Mouse (Mus musculus): Measurements from ENCODE around the gene Bbof1. TPM values are rescaled to one million over a fixed set of nuclear protein-coding genes. Genes with fewer than 3 reads are reported as not detected.

Gene Bbof1
- polyA plus RNA-seq, 1 experiment = 4.3 TPM

DNA sequence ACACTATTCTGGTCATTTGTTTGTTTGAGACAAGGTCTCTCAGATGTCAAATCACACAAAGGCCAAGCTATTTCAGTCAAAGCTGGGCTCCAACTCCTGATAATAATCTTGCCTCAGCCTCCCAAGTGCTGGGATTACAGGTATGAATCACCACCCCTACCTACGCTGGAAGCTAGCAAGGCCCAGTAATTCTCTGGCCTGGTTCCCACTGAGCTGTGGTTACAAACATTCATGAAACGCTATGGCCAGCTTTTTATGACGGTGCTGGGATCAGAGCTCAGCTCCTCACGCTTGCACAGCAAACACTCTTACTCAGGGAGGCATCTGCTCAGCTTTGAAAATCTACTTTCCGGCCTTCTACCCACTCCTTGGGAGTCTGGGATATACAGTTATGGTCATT, 15.0 kb upstream of the Bbof1 start:
- DNase-seq = no peak

DNA sequence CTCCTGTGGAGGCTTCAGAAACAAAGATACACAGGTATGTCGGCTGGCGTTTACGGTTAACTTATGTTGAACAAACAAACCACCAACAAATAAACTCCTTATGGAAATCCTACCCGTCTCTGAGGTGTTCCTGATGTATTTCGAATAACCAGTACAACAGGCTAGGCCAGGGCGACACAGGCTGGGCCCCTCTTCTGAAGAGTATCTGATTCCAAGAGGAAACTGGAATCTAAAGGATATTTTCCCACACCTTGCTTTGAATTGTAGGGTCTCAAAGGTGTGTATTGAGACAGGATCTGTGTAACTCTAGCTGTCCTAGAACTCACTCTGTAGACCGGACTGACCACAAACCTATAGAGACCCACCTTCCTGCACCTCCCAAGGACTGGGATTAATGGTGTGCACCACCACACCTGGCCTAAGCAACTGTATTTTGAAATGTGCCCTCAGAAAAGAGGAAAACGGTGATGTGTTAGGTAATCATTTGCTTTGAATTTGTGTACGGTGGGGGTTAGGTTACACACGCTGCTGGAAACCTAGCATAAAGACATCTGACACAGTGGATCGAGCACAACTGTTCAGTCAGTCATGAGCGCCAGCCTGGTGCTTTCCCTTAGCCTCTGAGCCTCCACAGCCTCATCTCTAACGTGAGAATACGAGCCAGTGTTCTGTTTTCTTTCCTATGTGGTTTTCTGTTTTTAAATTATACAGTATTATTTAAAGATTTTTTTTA, 11.8 kb upstream of the Bbof1 start:
- Histone ChIP-seq H3K27me3 (ENCODE audit: control insufficient read depth, insufficient read depth, low read length) (no peaks in the 10 kb centered on the region), H3K27ac (ENCODE audit: insufficient read depth, low read length) (no peak overlapping the region), H3K4me3 (replicated peaks; ENCODE audit: insufficient read depth, low read depth, low read length) (no peak overlapping the region), H3K4me1 (ENCODE audit: control insufficient read depth, insufficient read depth, low read length) (no peaks in the 10 kb centered on the region)
- DNase-seq = no peak
- WGBS = 90% methylated on average over 14 of the region's 14 CpGs
- TF ChIP-seq CTCF (IDR thresholded peaks at IDR 0.05; ENCODE audit: borderline replicate concordance, insufficient read depth, low read depth, low read length) = no peak
- TF ChIP-seq POLR2A (IDR thresholded peaks at IDR 0.05; ENCODE audit: borderline replicate concordance, insufficient read depth, low read length) = no peak

More for the DNA sequence above, 15.0 kb upstream of the Bbof1 start:
- WGBS = 92% methylated on average over 5 of the region's 5 CpGs
- no peak overlapping the region for H3K27ac ChIP-seq (ENCODE audit: insufficient read depth, low read length)
- H3K27me3 ChIP-seq (ENCODE audit: control insufficient read depth, insufficient read depth, low read length) = no peaks in the 10 kb centered on the region
- TF ChIP-seq CTCF (IDR thresholded peaks at IDR 0.05; ENCODE audit: borderline replicate concordance, insufficient read depth, low read depth, low read length) (no peak), POLR2A (IDR thresholded peaks at IDR 0.05; ENCODE audit: borderline replicate concordance, insufficient read depth, low read length) (no peak)
- no peaks in the 10 kb centered on the region for H3K4me1 ChIP-seq (ENCODE audit: control insufficient read depth, insufficient read depth, low read length)
- H3K4me3 ChIP-seq (replicated peaks; ENCODE audit: insufficient read depth, low read depth, low read length) = no peak overlapping the region

DNA sequence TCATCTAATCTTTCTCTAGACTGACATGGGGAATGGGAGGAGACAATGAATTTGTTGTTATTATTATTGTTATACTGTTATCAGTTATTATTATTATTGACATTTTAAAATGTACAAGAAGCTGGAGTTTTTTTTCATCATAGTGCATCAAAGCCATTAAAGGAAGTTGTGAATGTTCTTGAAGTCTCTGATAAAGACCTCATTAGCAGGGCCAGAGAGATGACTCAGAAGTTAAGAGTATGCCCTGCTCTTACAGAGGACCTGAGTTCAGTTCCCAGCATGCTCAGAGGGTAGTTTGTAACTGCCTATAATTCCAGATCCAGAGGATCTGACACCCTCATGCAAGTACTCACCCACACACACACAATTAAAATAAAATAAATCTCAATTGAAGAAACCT, 11.2 kb upstream of the Bbof1 start:
- Histone ChIP-seq H3K4me3 (replicated peaks; ENCODE audit: insufficient read depth, low read depth, low read length) (no peak overlapping the region), H3K4me1 (ENCODE audit: control insufficient read depth, insufficient read depth, low read length) (no peaks in the 10 kb centered on the region), H3K27me3 (ENCODE audit: control insufficient read depth, insufficient read depth, low read length) (no peaks in the 10 kb centered on the region), H3K27ac (ENCODE audit: insufficient read depth, low read length) (no peak overlapping the region)
- TF ChIP-seq CTCF (IDR thresholded peaks at IDR 0.05; ENCODE audit: borderline replicate concordance, insufficient read depth, low read depth, low read length) (no peak), POLR2A (IDR thresholded peaks at IDR 0.05; ENCODE audit: borderline replicate concordance, insufficient read depth, low read length) (no peak)
- DNase-seq = no peak

DNA sequence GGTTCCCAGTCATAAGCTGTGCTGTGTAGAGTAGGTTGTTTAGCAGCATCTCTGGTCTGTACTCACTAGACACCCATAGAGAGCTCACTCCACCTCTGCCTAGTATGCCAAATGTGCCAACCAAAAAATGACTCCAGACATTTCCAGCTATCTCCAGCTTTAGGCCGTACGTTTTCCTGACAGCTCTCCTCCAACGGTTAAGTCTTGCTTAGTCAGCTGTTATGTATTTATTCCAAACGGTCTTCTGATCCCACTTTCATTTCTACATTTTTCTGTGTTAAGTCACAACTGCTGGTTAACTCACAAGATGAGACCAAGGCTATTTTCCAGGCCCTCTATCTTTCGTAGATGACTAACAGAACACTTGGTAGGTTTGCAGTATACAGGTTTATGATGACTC, 10.2 kb upstream of the Bbof1 start:
- Histone ChIP-seq H3K27me3 (ENCODE audit: control insufficient read depth, insufficient read depth, low read length) (no peaks in the 10 kb centered on the region), H3K4me3 (replicated peaks; ENCODE audit: insufficient read depth, low read depth, low read length) (no peak overlapping the region), H3K4me1 (ENCODE audit: control insufficient read depth, insufficient read depth, low read length) (no peaks in the 10 kb centered on the region), H3K27ac (ENCODE audit: insufficient read depth, low read length) (no peak overlapping the region)
- no peak for TF ChIP-seq POLR2A (IDR thresholded peaks at IDR 0.05; ENCODE audit: borderline replicate concordance, insufficient read depth, low read length)
- no peak for TF ChIP-seq CTCF (IDR thresholded peaks at IDR 0.05; ENCODE audit: borderline replicate concordance, insufficient read depth, low read depth, low read length)
- DNase-seq = no peak
- 88% methylated on average over 5 of the region's 5 CpGs for WGBS

DNA sequence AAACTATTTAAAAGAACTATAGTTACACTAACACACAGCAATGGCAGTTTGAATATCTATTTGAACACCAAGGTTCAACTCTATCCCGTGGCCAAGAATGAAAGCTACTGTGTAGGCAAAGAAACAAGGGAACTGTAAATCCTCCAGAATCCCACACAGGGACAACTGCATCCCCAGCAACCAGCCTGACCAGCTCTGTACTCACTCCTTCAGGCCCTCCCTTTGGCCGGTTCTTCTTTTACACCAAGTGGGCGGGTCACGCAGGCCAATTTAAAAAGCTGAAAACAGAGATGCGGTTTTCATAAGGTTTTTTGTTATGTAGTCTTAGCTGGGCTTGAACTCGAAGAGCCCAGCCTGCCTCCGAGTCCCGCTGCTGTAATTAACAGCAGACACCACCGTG, 9.7 kb upstream of the Bbof1 start:
- 86% methylated on average over 9 of the region's 9 CpGs for WGBS
- Histone ChIP-seq H3K27me3 (ENCODE audit: control insufficient read depth, insufficient read depth, low read length) (no peaks in the 10 kb centered on the region), H3K4me1 (ENCODE audit: control insufficient read depth, insufficient read depth, low read length) (no peaks in the 10 kb centered on the region), H3K27ac (ENCODE audit: insufficient read depth, low read length) (no peak overlapping the region), H3K4me3 (replicated peaks; ENCODE audit: insufficient read depth, low read depth, low read length) (no peak overlapping the region)
- DNase-seq = no peak
- TF ChIP-seq CTCF (IDR thresholded peaks at IDR 0.05; ENCODE audit: borderline replicate concordance, insufficient read depth, low read depth, low read length) = no peak
- TF ChIP-seq POLR2A (IDR thresholded peaks at IDR 0.05; ENCODE audit: borderline replicate concordance, insufficient read depth, low read length) = no peak

DNA sequence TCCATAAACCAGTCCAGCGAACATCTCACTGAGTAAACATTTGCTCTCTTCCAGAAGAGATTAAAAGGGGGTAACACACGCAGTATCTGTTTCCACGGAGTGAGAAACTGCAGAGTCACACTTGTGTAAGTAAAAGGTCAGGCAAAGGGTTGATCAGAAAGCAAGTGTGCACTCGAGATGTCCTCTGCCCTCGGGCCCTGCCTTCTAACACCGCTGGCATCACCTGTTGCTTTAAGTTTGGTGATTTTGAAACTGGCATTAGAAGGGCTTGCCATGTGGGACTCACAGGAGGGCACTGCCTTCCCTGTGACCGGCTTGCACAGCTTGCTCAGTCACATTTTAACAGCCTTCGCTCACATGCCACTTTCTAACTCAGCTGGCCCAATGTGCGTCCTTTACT, 9.2 kb upstream of the Bbof1 start:
- Histone ChIP-seq H3K27ac (ENCODE audit: insufficient read depth, low read length) (no peak overlapping the region), H3K4me1 (ENCODE audit: control insufficient read depth, insufficient read depth, low read length) (no peaks in the 10 kb centered on the region), H3K4me3 (replicated peaks; ENCODE audit: insufficient read depth, low read depth, low read length) (no peak overlapping the region), H3K27me3 (ENCODE audit: control insufficient read depth, insufficient read depth, low read length) (no peaks in the 10 kb centered on the region)
- DNase-seq = no peak
- 81% methylated on average over 9 of the region's 9 CpGs for WGBS
- TF ChIP-seq POLR2A (IDR thresholded peaks at IDR 0.05; ENCODE audit: borderline replicate concordance, insufficient read depth, low read length) (no peak), CTCF (IDR thresholded peaks at IDR 0.05; ENCODE audit: borderline replicate concordance, insufficient read depth, low read depth, low read length) (no peak)

DNA sequence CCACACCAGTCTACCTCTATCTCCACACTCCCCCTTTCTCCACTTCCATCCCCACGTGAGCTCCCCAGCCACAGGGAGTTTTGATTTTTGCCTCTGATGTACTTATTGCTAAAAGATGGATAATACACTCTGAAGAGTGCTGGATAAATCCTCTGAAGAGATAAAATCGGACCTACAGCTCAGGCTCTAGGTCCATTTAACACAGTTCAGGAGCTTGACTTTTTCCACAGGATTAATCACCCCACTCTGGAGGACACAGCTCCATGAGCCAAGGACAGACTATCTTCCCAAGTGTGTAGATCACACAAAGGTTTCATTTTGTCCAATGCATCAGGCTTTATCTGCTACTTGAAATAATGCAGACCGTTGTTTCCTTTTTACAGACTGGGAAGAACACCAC, 8.8 kb upstream of the Bbof1 start:
- 81% methylated on average over 3 of the region's 3 CpGs for WGBS
- Histone ChIP-seq H3K27ac (ENCODE audit: insufficient read depth, low read length) (no peak overlapping the region), H3K4me1 (ENCODE audit: control insufficient read depth, insufficient read depth, low read length) (no peaks in the 10 kb centered on the region), H3K4me3 (replicated peaks; ENCODE audit: insufficient read depth, low read depth, low read length) (no peak overlapping the region), H3K27me3 (ENCODE audit: control insufficient read depth, insufficient read depth, low read length) (no peaks in the 10 kb centered on the region)
- DNase-seq = no peak
- no peak for TF ChIP-seq POLR2A (IDR thresholded peaks at IDR 0.05; ENCODE audit: borderline replicate concordance, insufficient read depth, low read length)
- TF ChIP-seq CTCF (IDR thresholded peaks at IDR 0.05; ENCODE audit: borderline replicate concordance, insufficient read depth, low read depth, low read length) = no peak

DNA sequence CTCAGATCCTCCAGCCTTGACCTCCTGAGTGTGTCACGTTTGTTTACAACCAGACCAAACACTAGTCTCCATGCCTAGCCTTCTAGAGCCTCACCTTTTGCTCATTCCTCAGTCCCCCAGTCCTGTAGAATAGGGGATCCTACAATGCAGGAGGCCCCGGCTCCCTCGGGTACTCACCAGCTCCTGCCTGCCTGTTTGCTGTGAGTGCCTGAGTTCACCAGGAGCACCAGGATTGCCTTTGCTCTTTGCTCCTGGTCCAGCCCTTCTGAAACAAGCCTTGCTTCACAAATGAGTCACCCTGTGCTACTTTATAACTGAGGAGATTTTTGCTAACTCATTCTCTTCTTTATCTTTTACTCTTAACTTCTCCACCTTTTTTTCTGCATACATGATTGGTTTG, 8.2 kb upstream of the Bbof1 start:
- Histone ChIP-seq H3K27me3 (ENCODE audit: control insufficient read depth, insufficient read depth, low read length) (no peaks in the 10 kb centered on the region), H3K4me3 (replicated peaks; ENCODE audit: insufficient read depth, low read depth, low read length) (no peak overlapping the region), H3K4me1 (ENCODE audit: control insufficient read depth, insufficient read depth, low read length) (no peaks in the 10 kb centered on the region), H3K27ac (ENCODE audit: insufficient read depth, low read length) (no peak overlapping the region)
- TF ChIP-seq POLR2A (IDR thresholded peaks at IDR 0.05; ENCODE audit: borderline replicate concordance, insufficient read depth, low read length) (no peak), CTCF (IDR thresholded peaks at IDR 0.05; ENCODE audit: borderline replicate concordance, insufficient read depth, low read depth, low read length) (no peak)
- DNase-seq = no peak
- WGBS = 77% methylated on average over 3 of the region's 3 CpGs

Measured in cerebellum, adult 2 months (tissue).